Mouse (Mus musculus) heart, adult 8-10 months (tissue): ENCODE measurements around the gene Adamts16. TPM values are rescaled to one million over a fixed set of nuclear protein-coding genes. Genes with fewer than 3 reads are reported as not detected.

Experiments used
- DNase-seq: peaks from one replicate; pipeline ENCODE4 v3.0.0; 2022; ENCODE audit warnings: low spot score
- total RNA-seq, 4 experiments: library from RNA; stranded (reverse); gene quantifications; 2 replicates each; pipeline ENCODE4 v1.2.4; 2022

Gene Adamts16
- total RNA-seq, 4 experiments from 2014 or later: not detected

DNA sequence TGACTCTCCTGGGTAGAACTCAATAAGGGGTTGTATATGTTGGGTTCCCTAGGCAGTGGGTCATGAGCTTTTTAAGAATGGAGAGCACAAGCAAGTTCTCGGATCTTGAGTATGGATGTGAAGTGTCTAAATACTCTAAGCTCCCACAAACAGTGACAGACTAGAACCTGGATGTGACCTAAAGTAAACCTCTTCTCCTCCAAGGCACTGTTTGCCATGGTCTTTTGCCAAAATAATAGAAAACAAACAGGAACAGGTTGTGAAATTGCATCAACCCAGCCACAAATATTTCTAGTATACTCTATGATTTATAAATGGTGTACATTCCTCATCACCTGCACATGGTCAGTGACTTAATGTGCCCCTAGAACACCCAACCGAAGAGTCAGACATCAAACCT, 79.0 kb downstream of the Adamts16 start:
- DNase-seq: no peak

DNA sequence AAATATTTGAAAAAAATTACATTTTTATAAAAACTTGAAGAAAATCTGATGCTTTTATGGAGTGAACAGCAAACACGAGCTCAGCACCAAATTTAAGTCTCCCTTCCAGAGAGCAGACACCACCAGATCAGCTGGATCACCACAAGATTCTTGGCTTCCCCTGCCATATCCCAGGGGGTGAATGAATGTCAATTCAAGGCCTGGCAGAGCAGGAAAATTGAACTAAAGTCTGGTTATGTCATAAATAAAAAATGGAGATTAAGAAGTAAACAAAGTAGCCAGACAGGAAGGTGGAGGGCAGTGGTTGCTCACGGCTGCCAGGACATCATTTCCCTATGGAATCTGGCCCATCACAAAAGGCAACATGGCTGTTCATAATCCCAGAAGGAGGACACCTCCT, 80.3 kb downstream of the Adamts16 start:
- no peak for DNase-seq

DNA sequence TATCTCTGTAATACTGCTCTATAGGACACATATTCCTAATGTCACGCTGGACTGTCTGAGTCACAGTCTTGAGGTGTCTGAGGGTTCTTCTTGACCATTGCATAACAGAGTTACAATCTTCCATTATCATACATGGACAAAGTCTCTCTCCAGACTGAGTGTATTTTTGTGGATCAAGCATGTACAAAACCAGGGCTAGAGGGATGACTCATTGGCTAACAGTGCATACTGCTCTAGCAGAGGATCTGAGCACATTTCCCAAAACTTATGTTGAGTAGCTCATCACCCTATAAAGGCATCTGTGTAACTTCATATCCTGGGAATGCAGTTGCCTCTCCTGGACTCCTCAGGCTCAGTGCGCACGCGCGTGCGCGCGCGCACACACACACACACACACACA, 81.4 kb downstream of the Adamts16 start:
- no peak for DNase-seq

DNA sequence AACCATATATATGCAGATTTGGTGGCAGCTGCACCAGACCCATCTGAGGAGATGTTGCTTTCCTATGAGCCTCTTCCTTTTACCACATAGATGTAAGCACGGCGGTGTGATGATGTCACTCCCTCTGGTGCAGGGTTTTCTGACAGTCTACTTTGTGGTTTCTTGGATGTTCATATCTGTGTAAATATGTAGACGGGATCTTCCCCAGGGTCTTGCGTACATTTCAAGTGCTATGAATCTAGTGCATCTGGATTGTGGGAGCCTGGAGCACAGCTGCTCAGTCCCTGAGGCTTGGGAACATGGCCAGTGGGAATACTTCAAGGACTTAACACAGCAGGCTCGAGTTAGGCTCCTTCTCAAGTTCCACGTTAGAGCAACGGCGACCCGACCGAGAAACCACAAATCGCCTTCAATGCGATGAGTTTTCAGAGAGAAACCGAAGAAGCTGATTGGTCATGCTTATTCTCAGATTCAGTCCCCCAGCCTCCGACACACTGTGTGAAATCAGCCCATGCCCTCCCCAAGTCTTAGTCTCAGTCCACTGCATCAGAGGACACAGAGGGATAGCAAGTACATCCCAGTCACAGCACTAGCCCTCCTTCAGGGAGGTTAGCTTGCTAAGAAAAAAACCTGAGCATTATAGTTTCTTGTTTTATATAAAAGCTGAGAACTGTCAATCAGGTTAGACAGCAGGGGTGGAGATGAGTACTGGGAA, 95.2 kb downstream of the Adamts16 start:
- DNase-seq: no peak

DNA sequence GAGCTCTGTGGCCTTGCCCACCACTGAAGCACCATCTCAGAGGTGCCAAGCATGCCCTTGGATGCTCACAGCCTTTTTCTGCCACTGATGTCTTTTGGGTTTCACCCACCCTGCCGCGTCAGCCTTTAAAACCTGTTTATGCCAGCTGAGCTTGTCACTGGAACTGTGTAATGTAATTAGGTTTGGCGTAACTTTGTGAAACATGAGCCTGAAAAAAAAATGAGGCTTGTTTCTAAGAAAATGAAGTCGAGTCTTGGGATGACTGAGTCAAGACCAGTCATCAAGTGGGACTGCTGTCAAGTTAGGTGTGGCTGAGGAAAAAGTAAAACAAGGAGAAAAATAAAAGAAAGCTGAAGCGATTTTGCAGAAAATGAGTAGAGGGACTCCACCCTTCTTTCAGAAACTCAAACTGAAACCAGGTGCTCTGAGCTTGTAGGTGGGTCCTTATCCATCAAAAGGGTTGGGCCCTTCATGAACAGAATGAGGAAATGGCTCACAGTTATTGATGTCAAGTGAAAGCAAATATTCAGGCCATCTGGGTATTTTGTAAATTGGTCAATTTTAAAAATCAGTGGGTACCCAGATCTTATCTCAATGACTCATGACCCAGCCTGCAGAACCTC, 97.1 kb downstream of the Adamts16 start:
- DNase-seq: no peak

DNA sequence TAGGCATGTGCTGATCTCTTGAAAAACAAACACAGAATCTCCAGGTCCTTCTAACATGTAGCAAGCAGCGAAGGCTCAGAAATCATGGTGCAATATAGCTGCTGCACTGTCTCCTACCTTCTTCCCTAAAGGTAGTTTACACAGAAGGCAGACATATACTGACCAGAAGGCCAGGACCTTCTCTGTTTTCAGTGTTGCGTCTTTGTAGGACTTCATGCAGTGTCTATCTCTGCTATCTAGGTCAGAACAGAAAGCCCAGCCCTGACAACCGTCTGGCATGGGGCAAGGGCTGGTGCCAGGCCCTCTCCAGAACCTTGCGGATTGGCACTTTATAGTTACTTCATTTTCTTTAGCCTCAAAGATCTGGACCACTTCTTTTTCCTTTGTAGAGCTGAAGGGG, 98.9 kb downstream of the Adamts16 start:
- no peak for DNase-seq

DNA sequence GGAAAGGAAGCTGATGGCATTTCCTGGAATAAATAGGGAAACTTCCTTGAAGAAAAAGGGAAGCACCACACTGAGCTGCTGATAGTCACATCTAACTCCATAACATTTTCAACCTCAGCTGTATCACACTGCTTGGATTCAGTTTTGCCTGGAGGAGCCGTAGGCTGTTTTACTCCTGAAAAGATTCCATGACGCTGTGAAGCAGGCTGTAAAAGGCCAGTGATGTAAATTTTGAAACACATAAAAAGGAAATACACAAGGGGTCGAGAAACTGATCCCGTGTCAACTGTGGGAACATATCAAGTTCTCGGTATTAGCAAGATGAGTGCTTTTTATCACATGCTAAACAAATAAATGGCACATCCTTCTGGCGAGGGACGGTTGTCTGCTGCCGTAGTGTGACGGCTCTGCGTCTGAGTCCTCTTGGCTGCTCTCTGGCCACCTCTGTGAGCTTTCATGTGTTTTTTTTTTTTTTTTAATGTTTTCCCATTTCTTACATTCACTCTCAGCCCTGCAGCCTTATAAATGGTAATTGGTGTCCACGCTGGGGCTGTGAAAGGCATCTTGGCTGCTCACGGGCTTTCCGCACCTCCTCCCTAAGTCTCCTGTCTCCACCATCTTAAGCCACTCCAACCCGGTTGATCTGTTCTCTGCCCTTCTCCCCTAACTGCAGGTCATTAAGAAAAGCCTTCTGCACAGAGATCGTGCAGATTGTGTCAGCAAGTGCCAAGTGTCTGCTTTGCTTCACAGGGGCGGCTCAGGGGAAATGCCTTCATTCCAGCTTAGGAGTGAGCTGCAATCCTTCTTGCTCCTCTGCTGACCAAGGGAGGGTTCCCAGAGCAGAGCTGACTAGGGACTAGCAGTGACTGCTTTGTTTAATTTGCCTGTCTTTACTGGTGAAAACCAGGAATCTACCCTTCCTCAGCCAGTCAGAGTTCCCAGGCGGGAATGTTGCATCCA, 101.0 kb downstream of the Adamts16 start:
- DNase-seq: no peak

DNA sequence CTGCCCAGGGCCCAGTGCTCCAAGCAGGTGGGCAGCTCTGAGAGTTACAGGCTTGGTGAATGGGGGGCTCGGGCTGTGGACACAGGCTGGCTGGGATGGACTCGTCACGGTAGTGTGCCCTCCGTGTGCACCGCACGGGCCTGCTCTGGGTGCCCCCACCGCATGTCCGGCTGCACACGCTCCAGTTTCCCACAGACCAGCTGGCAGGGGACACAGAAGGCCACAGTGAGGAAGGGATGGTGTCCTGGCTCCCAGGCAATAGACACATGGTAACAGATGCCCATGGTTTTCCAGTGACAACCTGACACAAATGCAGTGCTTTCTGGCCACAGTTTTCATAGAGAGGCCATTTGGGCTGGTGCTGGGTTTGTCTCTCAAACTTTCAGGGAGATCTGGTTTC, 102.8 kb downstream of the Adamts16 start:
- DNase-seq: no peak

DNA sequence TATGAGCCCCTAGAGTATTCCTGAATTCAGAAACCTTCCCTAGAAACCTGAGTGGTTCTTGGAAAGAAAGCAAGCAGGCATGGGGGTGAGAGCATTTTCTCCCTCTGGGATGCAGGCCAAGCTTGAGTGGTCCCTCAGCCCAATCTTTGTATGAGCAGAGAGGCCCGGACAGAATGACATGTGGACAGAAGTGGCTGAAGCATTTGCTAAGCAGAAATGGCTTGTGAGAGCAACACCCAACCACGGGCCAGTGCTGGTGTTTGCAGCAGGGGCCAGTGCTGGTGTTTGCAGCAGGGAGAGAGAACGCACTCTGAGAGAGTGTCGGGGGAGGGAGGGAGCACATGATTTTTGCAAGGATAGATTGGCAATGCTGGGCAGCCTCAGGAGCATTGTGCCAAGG, 105.2 kb downstream of the Adamts16 start:
- DNase-seq: no peak

DNA sequence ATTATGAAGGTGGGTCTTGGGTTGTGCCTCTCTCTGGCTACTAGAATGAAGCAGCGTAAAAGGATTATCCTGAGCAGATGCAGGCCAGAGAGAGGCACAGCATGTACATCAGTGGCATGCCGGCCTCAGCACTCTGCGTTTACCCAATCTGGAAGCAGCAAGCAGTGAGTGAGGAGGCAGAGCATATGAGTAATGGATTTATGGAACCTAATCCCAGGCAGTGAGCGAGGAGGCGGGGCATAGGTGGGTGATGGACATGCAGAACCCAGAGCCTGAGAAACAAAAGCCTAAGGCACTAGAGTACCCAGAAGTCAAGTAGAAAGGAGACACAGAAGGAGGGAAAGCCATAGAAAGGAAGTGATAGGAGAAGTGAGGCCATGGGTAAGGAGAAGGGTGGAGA, 107.0 kb downstream of the Adamts16 start:
- DNase-seq: no peak

DNA sequence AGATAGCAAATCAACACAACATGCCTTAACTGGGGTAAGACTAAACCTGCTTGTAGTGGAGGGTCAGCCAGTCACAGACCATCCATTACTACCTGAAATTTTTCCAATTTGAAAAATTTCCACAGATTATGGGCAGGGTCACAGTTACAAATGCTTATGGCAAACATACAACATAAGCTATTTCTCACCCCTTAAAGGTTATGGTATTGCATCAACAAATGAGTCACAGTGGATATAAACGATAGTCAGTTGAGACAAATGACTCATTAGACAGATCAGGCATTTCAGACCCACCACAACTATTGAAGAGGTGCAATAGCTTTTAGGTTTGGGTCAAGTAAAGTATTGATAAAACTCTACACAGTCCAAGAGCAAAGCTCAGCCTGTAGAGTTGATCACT, 107.7 kb downstream of the Adamts16 start:
- DNase-seq: no peak

DNA sequence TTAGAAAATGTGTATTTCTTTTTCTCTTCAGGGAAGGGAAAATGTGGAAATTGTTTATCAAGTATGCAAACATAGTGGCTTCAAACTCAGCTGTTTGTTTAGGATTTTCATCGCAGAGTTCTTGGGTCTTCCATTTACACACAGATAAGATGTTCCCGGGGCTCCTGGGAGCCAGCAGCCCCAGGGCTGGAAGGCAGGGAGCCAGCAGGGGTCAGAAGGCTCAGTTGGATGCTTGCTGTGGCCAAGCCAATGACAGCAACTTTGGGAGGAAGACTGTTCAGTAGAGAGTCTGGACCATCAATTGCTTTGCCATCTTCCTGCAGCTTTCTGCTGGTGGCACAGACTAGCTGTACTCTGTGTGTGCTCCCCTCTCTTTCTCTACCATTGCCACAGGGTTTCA, 108.4 kb downstream of the Adamts16 start:
- DNase-seq: no peak

DNA sequence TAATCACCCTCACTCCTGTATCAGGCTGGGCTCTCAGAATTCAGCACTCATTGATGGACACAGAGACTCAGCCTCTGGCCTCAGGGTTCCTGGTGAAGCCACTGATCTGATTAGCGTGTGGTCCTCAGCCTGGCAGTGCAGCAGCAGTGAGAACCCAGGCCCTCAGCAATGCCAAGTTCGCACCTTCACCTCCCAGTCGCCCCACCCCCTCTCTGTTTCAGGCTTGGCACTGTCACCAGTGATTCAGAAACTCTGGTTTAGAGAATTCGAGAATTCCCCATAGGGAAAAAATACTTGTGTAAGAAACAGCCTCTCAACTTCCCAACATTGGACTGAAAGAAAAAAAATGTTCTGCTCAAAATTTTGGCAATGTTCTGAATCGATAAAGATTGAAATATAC, 108.8 kb downstream of the Adamts16 start:
- no peak for DNase-seq

DNA sequence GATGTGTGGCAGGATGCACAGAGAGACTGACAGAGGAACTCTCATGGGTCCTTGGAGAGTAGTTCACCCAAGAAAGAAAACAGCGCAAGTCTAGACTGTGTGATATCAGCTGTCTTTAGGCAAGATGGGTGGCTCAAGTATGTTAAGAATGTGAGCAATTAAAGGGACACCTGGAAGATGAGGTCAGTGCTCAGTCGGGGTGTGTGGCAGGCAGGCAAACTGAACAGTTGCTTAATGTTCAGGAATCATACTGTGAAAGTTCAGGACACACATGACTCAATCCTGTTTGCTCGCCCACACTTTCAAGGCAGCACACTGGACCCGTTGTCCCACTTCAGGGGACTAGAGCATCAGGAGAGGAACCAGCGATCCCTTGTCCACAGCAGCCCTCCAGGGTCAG, 110.3 kb downstream of the Adamts16 start:
- no peak for DNase-seq

DNA sequence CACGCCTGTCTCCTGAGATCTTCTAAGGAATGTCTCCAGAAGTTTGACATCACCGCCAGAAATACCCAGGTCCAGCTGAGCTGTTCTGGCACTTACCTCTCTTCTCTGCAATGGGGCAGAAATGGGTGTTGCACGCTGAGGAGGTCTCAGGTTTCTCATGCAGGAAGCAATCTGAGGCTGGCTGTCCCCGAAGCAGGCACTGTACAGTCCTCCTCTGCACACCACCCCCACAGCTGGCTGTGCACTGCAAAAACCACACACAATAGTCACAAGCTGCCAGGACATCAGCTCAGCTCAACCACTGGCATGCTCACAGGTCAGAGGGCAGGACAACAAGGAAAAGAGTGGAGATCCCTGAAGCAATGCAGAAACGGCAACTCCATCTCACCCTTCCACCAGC, 111.6 kb downstream of the Adamts16 start:
- no peak for DNase-seq

DNA sequence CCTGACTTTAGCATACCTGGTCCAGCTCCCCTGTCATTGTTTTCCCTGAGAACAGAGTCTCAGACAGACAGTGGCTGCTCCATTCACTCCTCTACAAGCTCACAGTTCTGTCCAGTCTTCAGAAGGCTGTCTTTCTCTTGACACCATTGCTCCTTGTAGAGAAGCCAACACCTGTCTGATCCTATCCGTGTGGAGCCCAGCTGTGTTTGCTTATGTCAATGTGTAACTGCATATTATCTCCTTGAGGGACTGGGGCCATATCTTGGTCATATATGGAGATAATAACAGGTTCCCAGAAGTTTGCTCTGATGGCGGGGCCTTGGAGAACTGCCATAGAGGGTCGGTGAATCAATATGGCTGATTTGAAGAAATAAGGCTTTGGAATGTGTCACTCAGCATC, 115.4 kb downstream of the Adamts16 start:
- DNase-seq: no peak

DNA sequence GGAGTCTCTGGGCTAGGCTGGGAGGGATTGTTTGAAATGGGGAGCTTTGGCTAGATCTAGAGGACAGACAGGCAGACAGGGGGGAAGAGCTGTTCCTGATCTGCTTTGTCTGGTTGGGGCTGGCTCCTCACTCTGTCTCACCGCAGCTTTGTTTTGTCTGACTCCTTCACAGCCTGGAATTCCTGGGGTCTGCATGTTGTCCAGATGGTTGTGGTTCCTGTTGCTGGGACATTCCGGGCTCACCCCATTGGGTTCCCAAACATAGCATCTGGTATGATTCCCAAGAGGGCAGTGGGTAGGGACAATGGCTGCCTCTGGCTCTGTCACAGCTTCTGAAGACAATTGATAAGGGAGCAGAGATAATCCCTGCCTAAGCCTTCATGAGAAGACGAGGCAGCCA, 117.0 kb downstream of the Adamts16 start:
- DNase-seq: no peak

DNA sequence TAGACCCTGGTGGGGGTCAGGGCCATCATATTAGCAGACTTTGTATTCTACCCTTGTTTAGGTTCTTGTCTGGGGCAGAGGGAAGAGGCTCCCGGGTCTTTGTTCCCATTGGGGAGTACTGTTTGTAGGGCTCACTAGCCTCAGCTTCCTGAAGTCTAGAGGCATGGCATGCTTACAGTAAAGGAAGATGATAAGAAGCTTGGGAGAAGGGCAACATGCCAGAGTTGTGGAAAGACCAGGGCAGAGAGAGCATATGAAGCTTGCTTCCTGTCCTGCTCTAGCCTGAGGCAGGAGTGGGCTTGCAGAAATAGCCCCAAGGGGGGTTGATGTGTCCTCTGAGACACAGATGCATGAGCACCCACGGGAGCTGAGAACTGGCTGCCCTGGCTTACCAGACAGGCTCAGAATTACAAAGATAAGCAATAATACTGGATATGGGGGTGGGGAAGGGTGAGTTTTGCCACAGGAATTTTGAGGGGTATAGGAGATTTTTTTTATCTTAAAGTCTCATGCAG, 117.4 kb downstream of the Adamts16 start:
- no peak for DNase-seq

DNA sequence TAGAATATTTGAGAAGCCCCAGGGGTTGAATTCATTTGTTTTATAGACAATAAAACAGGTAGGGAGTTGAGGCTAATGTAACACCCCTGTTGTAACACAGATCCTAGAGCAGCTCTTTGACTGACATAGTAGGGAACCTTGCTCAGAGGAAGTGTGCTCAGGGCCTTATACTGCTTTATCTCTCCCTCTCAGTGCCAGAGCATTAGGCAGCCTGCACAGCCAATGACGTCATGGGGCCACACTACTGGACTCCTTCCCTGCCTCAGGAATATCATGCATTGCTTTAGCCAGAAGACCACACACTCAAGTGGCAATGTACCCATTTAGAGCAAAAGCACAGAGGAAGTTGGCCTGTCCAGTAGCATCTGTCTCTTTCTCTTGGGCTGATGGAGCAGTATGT, 121.6 kb downstream of the Adamts16 start:
- DNase-seq: no peak

DNA sequence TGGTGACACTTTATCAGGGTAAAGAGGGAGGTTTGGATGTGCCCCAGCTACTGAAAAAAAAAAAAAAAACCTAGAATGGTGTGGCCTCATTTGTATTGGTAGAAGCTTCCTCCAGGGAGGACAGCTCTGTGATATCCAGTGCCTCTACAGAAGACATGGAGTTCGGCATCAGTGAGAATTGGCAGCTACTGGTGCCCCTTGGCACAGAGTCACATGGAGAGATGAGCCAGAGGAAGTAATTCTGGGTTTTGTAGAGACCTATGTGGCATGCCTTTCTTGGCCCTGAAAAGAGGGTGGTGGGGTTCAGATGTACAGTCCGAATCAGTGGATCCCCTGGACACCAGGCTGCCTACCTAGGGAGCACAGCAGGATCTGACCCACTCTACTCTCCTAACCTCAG, 122.8 kb downstream of the Adamts16 start:
- no peak for DNase-seq

DNA sequence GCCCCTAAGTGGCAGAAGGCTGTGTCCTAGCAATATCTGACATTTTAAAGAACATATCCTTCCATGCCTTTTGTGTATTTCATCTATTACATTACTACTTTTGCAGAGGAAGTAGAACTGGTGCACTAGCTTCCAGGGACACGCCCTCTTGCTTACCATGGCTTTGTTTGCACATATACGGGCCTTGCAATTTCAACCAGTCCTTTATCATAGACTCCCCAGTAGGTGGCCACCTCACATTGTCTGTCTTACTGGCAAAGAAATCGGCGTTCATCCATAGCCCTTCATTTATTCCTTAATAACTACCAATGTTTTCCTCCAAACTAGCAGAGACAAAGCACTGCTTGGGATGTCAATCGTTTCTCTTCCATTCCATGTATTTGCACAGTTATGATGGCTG, 125.6 kb downstream of the Adamts16 start:
- no peak for DNase-seq

DNA sequence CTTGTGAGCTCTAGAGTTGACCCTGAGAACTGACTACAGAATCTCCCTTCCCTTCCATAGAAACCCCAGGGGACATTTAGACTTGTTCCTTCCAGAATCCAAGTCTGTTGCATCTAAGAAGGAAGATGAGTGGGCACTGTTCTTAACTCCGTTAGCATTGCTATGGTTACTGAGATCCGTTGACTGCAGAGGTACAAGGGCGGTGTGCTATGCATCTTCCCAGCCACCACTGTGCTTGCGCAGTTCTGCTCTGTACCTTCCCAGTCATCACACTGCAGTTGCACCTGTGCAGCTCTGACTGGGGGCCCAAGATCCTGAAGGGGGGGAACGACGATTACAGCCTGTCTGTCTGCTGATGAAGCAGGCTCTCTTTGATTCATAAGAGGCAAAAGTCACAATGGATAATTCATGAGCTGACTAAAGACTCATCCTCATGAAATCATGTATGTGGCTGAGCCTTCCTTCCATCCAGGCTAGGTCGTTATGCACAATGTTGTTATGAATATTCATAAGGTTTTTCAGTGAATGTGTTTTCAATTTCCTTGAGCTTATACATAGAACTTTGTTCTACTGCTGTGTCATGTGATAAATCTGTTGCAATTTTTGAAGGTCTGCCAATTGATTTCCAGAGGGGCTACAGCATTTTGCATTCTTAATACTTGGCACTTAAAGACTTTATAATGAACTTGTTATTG, 127.4 kb downstream of the Adamts16 start:
- DNase-seq: no peak
